Mouse (Mus musculus) adipose tissue, adult 10 weeks (tissue): ENCODE results near the gene Ptpro. TPM values are rescaled to one million over a fixed set of nuclear protein-coding genes. Genes with fewer than 3 reads are reported as not detected.

Source experiments
- polyA plus RNA-seq: library from polyadenylated mRNA; stranded (reverse); fragments of 350-450 nt; fragmentation: Illumina TruSeq; extraction: RNeasy Lipid Tissue Mini Kit (QIAGEN cat#74804); gene quantifications from one replicate; pipeline ENCODE4 v1.2.3, GENCODE M21; 2014; ENCODE audit warnings: low read depth, low replicate concordance

Ptpro gene
- 23.1 TPM for polyA plus RNA-seq

DNA sequence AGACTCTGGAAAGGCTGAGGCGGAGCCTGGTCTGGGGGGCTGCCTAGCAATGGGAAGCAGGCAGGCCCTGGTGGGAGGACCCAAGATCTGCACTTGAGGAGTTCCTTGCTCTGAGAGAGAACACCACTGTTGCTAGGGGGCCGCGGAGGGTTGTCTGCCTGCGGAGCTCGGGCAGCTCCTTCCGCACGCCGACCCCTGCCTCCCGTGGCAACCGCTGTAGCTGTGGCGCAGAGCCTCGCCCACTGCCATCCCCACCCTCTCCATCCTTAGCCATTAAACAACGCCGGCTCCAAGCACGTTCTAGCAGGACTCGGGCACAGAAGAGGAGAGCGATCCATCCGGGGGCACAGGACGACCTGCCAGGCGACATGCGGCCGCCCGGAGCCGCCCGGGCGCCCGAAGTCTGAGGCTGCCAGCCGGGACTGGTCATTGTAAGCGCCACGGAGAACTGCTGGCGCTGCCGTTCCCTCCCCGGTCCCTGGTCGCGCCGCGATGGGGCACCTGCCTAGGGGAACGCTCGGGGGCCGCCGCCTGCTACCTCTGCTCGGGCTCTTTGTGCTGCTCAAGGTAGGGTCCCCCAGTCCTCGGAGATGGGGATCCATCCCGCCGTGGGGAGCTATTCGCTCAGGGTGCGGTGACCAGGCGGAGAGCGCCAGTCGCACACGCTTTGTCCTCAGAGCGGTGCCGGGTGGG, at the start of gene Ptpro:
Gene Ptpro, plus strand, starts transcription at position 126 of the 693 bp plus-strand sequence.

Other genes with a start within 250 kb of the Ptpro start
- 9.8 TPM for gene Rerg, start 81.8 kb upstream of the Ptpro start, polyA plus RNA-seq